Mouse (Mus musculus) stomach, postnatal 0 days (tissue): ENCODE data around the gene Irak1bp1.

Experiments
- CTCF ChIP-seq: IDR thresholded peaks from 2 replicates; pipeline ENCODE4 v1.5.1; 2016; ENCODE audit warnings: antibody characterized with exemption, low read depth, mild to moderate bottlenecking, moderate library complexity
- EP300 ChIP-seq: optimal IDR thresholded peaks from 2 replicates; pipeline ENCODE3; 2016; ENCODE audit warnings: antibody characterized with exemption

GRCm38 (mm10) chr9:82866121-82866520, 36.8 kb downstream of the Irak1bp1 start:
- TF ChIP-seq CTCF: no peak
- no peak for TF ChIP-seq EP300
